Mouse (Mus musculus): ENCODE data around the gene Cpt1b.

- TF ChIP-seq TAL1 (IDR thresholded peaks at IDR 0.05; ENCODE audit: low read length) (no peak), GATA1 (IDR thresholded peaks at IDR 0.05; ENCODE audit: low read length) (no peak)
Observed at GRCm38 (mm10) chr15:89465052-89465451, 39.4 kb upstream of the Cpt1b start.

All from erythroblast, embryonic 14.5 days (primary cell).